ENCODE assay signal across 16 mouse cellular contexts in genomic region chr11:111273651-111274050, GRCm38 (mm10).
DNase-seq lines count a peak whose midpoint lies in the region; ATAC-seq and TF ChIP-seq lines count a peak whose summit lies in the region.
"Had no signal": no experiment of that assay in that cellular context is flagged by ENCODE, and none has a peak within 500 bp of the region (broad histone marks: within the 10 kb centered on the region; RNA-seq: fewer than 3 reads in every experiment).

No protein-coding gene starts in this region.

- H3K4me1 ChIP-seq in embryonic facial prominence, embryonic 14.5 days (ENCODE audit: control insufficient read depth, insufficient read depth, low read length): no peaks in the 10 kb centered on the region
- H3K4me1 ChIP-seq in embryonic facial prominence, embryonic 10.5 days: 0 out of 2 replicates have a peak, but pooled peaks cover 5% of the 10 kb centered on the region
- peaks cover 6% of the 10 kb centered on the region for H3K4me1 ChIP-seq in hindbrain, embryonic 15.5 days (replicated peaks)
- H3K4me1 ChIP-seq in hindbrain, embryonic 11.5 days (replicated peaks; ENCODE audit: control insufficient read depth, insufficient read depth, low read length): no peaks in the 10 kb centered on the region
- no peaks in the 10 kb centered on the region for H3K4me1 ChIP-seq in hindbrain, postnatal 0 days (ENCODE audit: insufficient read depth, low read length)
- H3K4me1 ChIP-seq: heart, embryonic 15.5 days had no signal

- peak; percentile 26; the same call in 1 of the 2 replicates for ATAC-seq in embryonic facial prominence, embryonic 14.5 days (ENCODE audit: low read depth)
- ATAC-seq in hindbrain, embryonic 15.5 days (ENCODE audit: low FRiP score, low read depth): no peak; the same call in 1 of the 2 replicates
- no peak for ATAC-seq in hindbrain, embryonic 11.5 days (ENCODE audit: low FRiP score)
- ATAC-seq in hindbrain, postnatal 0 days: no peak

- H3K27me3 ChIP-seq in embryonic facial prominence, embryonic 14.5 days (replicated peaks; ENCODE audit: control insufficient read depth, insufficient read depth, low read length): no peaks in the 10 kb centered on the region
- no peaks in the 10 kb centered on the region for H3K27me3 ChIP-seq in embryonic facial prominence, embryonic 10.5 days (replicated peaks; ENCODE audit: low read depth, poor library complexity, severe bottlenecking)
- no peaks in the 10 kb centered on the region for H3K27me3 ChIP-seq in hindbrain, embryonic 15.5 days
- no peaks in the 10 kb centered on the region for H3K27me3 ChIP-seq in hindbrain, embryonic 11.5 days (ENCODE audit: control insufficient read depth, insufficient read depth, low read length)
- H3K27me3 ChIP-seq in hindbrain, postnatal 0 days (ENCODE audit: insufficient read depth, low read length): no peaks in the 10 kb centered on the region
- H3K27me3 ChIP-seq: heart, embryonic 15.5 days had no signal

- no peak overlapping the region for H3K27ac ChIP-seq in embryonic facial prominence, embryonic 14.5 days (replicated peaks; ENCODE audit: low read depth, low read length)
- H3K27ac ChIP-seq in embryonic facial prominence, embryonic 10.5 days (replicated peaks): no peak overlapping the region
- peak overlapping the region; percentile 3; the same call in 1 of the 2 replicates for H3K27ac ChIP-seq in hindbrain, embryonic 15.5 days (replicated peaks)
- H3K27ac ChIP-seq in hindbrain, embryonic 11.5 days (ENCODE audit: low read depth, low read length): no peak overlapping the region
- H3K27ac ChIP-seq in hindbrain, postnatal 0 days: no peak overlapping the region
- H3K27ac ChIP-seq: heart, embryonic 15.5 days; kidney, postnatal 0 days had no signal

- H3K4me2 ChIP-seq in embryonic facial prominence, embryonic 14.5 days (ENCODE audit: low read depth, low read length): no peak overlapping the region
- no peak overlapping the region for H3K4me2 ChIP-seq in hindbrain, embryonic 15.5 days
- H3K4me2 ChIP-seq in hindbrain, embryonic 11.5 days (replicated peaks; ENCODE audit: low read depth, low read length): no peak overlapping the region
- no peak overlapping the region for H3K4me2 ChIP-seq in hindbrain, postnatal 0 days (ENCODE audit: low read depth, low read length)
- H3K4me2 ChIP-seq: heart, embryonic 15.5 days had no signal

- no peak for TF ChIP-seq CTCF in brain, embryonic 14.5 days (IDR thresholded peaks at IDR 0.05; ENCODE audit: borderline replicate concordance, extremely low read depth, insufficient read depth, insufficient read length)
- no peak for TF ChIP-seq CTCF in hindbrain, postnatal 0 days (IDR thresholded peaks at IDR 0.05; ENCODE audit: low read depth)

- TF ChIP-seq POLR2A in brain, embryonic 14.5 days (IDR thresholded peaks at IDR 0.05; ENCODE audit: borderline replicate concordance, extremely low read depth, insufficient read depth, insufficient read length, poor library complexity, severe bottlenecking): no peak

- peak; percentile 14 for DNase-seq in embryonic facial prominence, embryonic 14.5 days (ENCODE audit: low spot score)
- no peak for DNase-seq in embryonic facial prominence, embryonic 10.5 days (ENCODE audit: low spot score)
- no peak for DNase-seq in hindbrain, embryonic 11.5 days (ENCODE audit: low spot score)
- peak; percentile 89 for DNase-seq in brain, embryonic 14.5 days (ENCODE audit: low read depth)
- peak; percentile 28 for DNase-seq in hindbrain, postnatal 0 days (ENCODE audit: low spot score)
- DNase-seq in right cerebral cortex, postnatal 10 days (ENCODE audit: low spot score in 2 of 2): no peak
- no peak for DNase-seq in right cerebral cortex, postnatal 14 days
- DNase-seq: adrenal gland, postnatal 14 days; cerebellum, adult 9-11 months; heart, postnatal 36 days; kidney, adult 2 months; lung, postnatal 4 days; thymus, postnatal 14 days had no signal

- no peak overlapping the region for H3K4me3 ChIP-seq in embryonic facial prominence, embryonic 14.5 days (ENCODE audit: low read depth, low read length)
- no peak overlapping the region for H3K4me3 ChIP-seq in embryonic facial prominence, embryonic 10.5 days
- no peak overlapping the region for H3K4me3 ChIP-seq in hindbrain, embryonic 15.5 days
- H3K4me3 ChIP-seq in hindbrain, embryonic 11.5 days (ENCODE audit: low read depth, low read length): no peak overlapping the region
- no peak overlapping the region for H3K4me3 ChIP-seq in hindbrain, postnatal 0 days (ENCODE audit: low read length)
- H3K4me3 ChIP-seq: heart, embryonic 15.5 days had no signal

- no peaks in the 10 kb centered on the region for H3K9me3 ChIP-seq in embryonic facial prominence, embryonic 14.5 days (ENCODE audit: control insufficient read depth, low read length)
- H3K9me3 ChIP-seq in embryonic facial prominence, embryonic 10.5 days: no peaks in the 10 kb centered on the region
- no peaks in the 10 kb centered on the region for H3K9me3 ChIP-seq in hindbrain, embryonic 15.5 days
- no peaks in the 10 kb centered on the region for H3K9me3 ChIP-seq in hindbrain, embryonic 11.5 days (ENCODE audit: control insufficient read depth, low read length)
- H3K9me3 ChIP-seq in hindbrain, postnatal 0 days (ENCODE audit: low read length): no peaks in the 10 kb centered on the region
- H3K9me3 ChIP-seq: heart, embryonic 15.5 days had no signal

- H3K9ac ChIP-seq in embryonic facial prominence, embryonic 14.5 days (ENCODE audit: low read depth, low read length): no peak overlapping the region
- no peak overlapping the region for H3K9ac ChIP-seq in hindbrain, embryonic 15.5 days
- H3K9ac ChIP-seq in hindbrain, embryonic 11.5 days (ENCODE audit: low read depth, low read length): no peak overlapping the region
- no peak overlapping the region for H3K9ac ChIP-seq in hindbrain, postnatal 0 days (replicated peaks; ENCODE audit: low read length)
- H3K9ac ChIP-seq: heart, embryonic 15.5 days had no signal

- H3K36me3 ChIP-seq in embryonic facial prominence, embryonic 14.5 days (ENCODE audit: control insufficient read depth, insufficient read depth, low read length): no peaks in the 10 kb centered on the region
- no peaks in the 10 kb centered on the region for H3K36me3 ChIP-seq in embryonic facial prominence, embryonic 10.5 days (replicated peaks)
- H3K36me3 ChIP-seq in hindbrain, embryonic 15.5 days: no peaks in the 10 kb centered on the region
- H3K36me3 ChIP-seq in hindbrain, embryonic 11.5 days (ENCODE audit: control insufficient read depth, insufficient read depth, low read length): no peaks in the 10 kb centered on the region
- no peaks in the 10 kb centered on the region for H3K36me3 ChIP-seq in hindbrain, postnatal 0 days (ENCODE audit: insufficient read depth, low read length)
- H3K36me3 ChIP-seq: heart, embryonic 15.5 days had no signal

Comparison
In these comparisons a context has a peak if more than half of its experiments do, and no peak if none do; other contexts are left out.
1. DNase-seq: peak in embryonic facial prominence, embryonic 14.5 days (single experiment), brain, embryonic 14.5 days (single experiment) and hindbrain, postnatal 0 days (single experiment); none in embryonic facial prominence, embryonic 10.5 days (single experiment), hindbrain, embryonic 11.5 days (single experiment), right cerebral cortex, postnatal 10 days (0 of 2) and right cerebral cortex, postnatal 14 days (single experiment).